In genomic region chr1:78451070-78451854, GRCm38 (mm10) we compare ENCODE assay signal across 18 mouse cellular contexts. TPM values are rescaled to one million over a fixed set of nuclear protein-coding genes. Genes with fewer than 3 reads are reported as not detected.
DNase-seq lines count a peak whose midpoint lies in the region; ATAC-seq and TF ChIP-seq lines count a peak whose summit lies in the region.
"Had no signal": no experiment of that assay in that cellular context is flagged by ENCODE, and none has a peak within 500 bp of the region (broad histone marks: within the 10 kb centered on the region; RNA-seq: fewer than 3 reads in every experiment).

No protein-coding gene starts in this region.

- peak overlapping the region; percentile 8; the same call in 1 of the 2 replicates for H3K27ac ChIP-seq in kidney, adult 2 months (ENCODE audit: insufficient read depth, low read depth, low read length)
- no peak overlapping the region for H3K27ac ChIP-seq in forebrain, embryonic 16.5 days (ENCODE audit: low read length)
- H3K27ac ChIP-seq: heart, embryonic 13.5 days; hindbrain, embryonic 14.5 days; liver, embryonic 13.5 days had no signal

- no peak overlapping the region for H3K4me2 ChIP-seq in forebrain, embryonic 16.5 days (ENCODE audit: low read length)
- H3K4me2 ChIP-seq: heart, embryonic 13.5 days; hindbrain, embryonic 14.5 days; liver, embryonic 13.5 days had no signal

- H3K4me3 ChIP-seq in kidney, adult 2 months (ENCODE audit: insufficient read depth, low read depth, low read length) = no peak overlapping the region
- H3K4me3 ChIP-seq in forebrain, embryonic 16.5 days (replicated peaks; ENCODE audit: low read length) = no peak overlapping the region
- H3K4me3 ChIP-seq: erythroblast, embryonic 14.5 days; heart, embryonic 13.5 days; liver, embryonic 13.5 days had no signal

- no peak for TF ChIP-seq CTCF in kidney, adult 2 months (conservative IDR thresholded peaks at IDR 0.05; ENCODE audit: insufficient read depth, insufficient read length, low read depth, low read length)

- peaks cover 5% of the 10 kb centered on the region for H3K36me3 ChIP-seq in kidney, adult 2 months (ENCODE audit: control insufficient read depth, insufficient read depth, low read length)
- H3K36me3 ChIP-seq in forebrain, embryonic 16.5 days (ENCODE audit: control insufficient read depth, insufficient read depth) = peaks cover 20% of the 10 kb centered on the region

- H3K9me3 ChIP-seq in forebrain, embryonic 16.5 days (ENCODE audit: control insufficient read depth, low read length) = no peaks in the 10 kb centered on the region
- H3K9me3 ChIP-seq: heart, embryonic 13.5 days; liver, embryonic 13.5 days had no signal

- no peak for TF ChIP-seq POLR2A in kidney, adult 2 months (IDR thresholded peaks at IDR 0.05; ENCODE audit: low read depth, low read length)

- no peak overlapping the region for H3K9ac ChIP-seq in forebrain, embryonic 16.5 days (replicated peaks; ENCODE audit: low read depth, low read length)
- H3K9ac ChIP-seq: heart, embryonic 13.5 days; hindbrain, embryonic 14.5 days; liver, embryonic 13.5 days had no signal

- peak; percentile 36 for DNase-seq in kidney, adult 2 months
- no peak for DNase-seq in kidney, postnatal 25 days
- DNase-seq in MN1 (ENCODE audit: low spot score) = peak; percentile 12
- DNase-seq in Muller cell, postnatal 12 days (ENCODE audit: inconsistent ontology term) = peak; percentile 61
- no peak for DNase-seq in embryo, embryonic 10.5 days (ENCODE audit: low spot score)
- DNase-seq: cerebellum, adult 18-20 months; gastrocnemius, postnatal 10 days; kidney, adult 9 months; left cerebral cortex, postnatal 4 days; liver, embryonic 13.5 days; right cerebral cortex, postnatal 4 days; thymus, adult 2 months had no signal

- no peaks in the 10 kb centered on the region for H3K27me3 ChIP-seq in kidney, adult 2 months (replicated peaks; ENCODE audit: control insufficient read depth, insufficient read depth, low read length)
- H3K27me3 ChIP-seq in forebrain, embryonic 16.5 days (replicated peaks; ENCODE audit: control insufficient read depth, insufficient read depth, low read length) = no peaks in the 10 kb centered on the region
- H3K27me3 ChIP-seq: heart, embryonic 13.5 days; liver, embryonic 13.5 days; Patski had no signal

- H3K4me1 ChIP-seq in kidney, adult 2 months (ENCODE audit: control insufficient read depth, insufficient read depth, low read length) = peaks cover 6% of the 10 kb centered on the region; the same call in 1 of the 2 replicates
- H3K4me1 ChIP-seq in forebrain, embryonic 16.5 days (replicated peaks; ENCODE audit: control insufficient read depth, insufficient read depth, low read length) = no peaks in the 10 kb centered on the region
- H3K4me1 ChIP-seq: liver, embryonic 13.5 days had no signal

- ATAC-seq in forebrain, embryonic 16.5 days = peak; percentile 66
- no peak for ATAC-seq in activated CD4-positive, CD25-positive, alpha-beta regulatory T cell, adult 4 months
- ATAC-seq: Patski had no signal

- WGBS in kidney, adult 2 months = 61% methylated on average over 12 of the region's 12 CpGs
- WGBS in forebrain, embryonic 16.5 days = 49% methylated on average over 12 of the region's 12 CpGs

RNA-seq across cellular contexts. Expression of gene Farsb, which starts 37.4 kb away (rescaled TPM):
- polyA plus RNA-seq in kidney, adult 2 months (2012; rRNA removed) = 19.8 and 23.1 TPM in 2 replicates
- polyA plus RNA-seq in forebrain, embryonic 16.5 days (2015; fragmentation: Nextera tagmentation; extraction: Ambion mirVana) = 168 and 172 TPM in 2 replicates
- 10 to 100 TPM; 65.2 to 75.3 TPM for polyA plus RNA-seq in activated CD4-positive, CD25-positive, alpha-beta regulatory T cell, adult 4 months (2017; shearing (Covaris generic))

RNA-seq across cellular contexts. Expression of gene Mogat1, which starts 59.5 kb away (rescaled TPM):
- 109 and 120 TPM in 2 replicates for polyA plus RNA-seq in kidney, adult 2 months (2012; rRNA removed)
- 0.66 TPM in 1 of 2 replicates, not detected in the other for polyA plus RNA-seq in forebrain, embryonic 16.5 days (2015; fragmentation: Nextera tagmentation; extraction: Ambion mirVana)
- polyA plus RNA-seq in activated CD4-positive, CD25-positive, alpha-beta regulatory T cell, adult 4 months (2017; shearing (Covaris generic)) = not detected
- polyA plus RNA-seq: erythroblast, embryonic 14.5 days; heart, embryonic 13.5 days; liver, embryonic 13.5 days; Patski had no signal

Comparison
In these comparisons a context has a peak if more than half of its experiments do, and no peak if none do; other contexts are left out.
1. DNase-seq: peak in kidney, adult 2 months (single experiment), MN1 (single experiment) and Muller cell, postnatal 12 days (single experiment); none in kidney, postnatal 25 days (0 of 2) and embryo, embryonic 10.5 days (single experiment).
2. RNA of gene Mogat1, which starts 59.5 kb away (polyA plus RNA-seq): 109 to 120 TPM in kidney, adult 2 months; 0.66 TPM in forebrain, embryonic 16.5 days and not detected in activated CD4-positive, CD25-positive, alpha-beta regulatory T cell, adult 4 months; every median in the first group is over 10 times any median in the second.